Mouse (Mus musculus): ENCODE results near the gene Mta1.
A peak's percentile ranks its signal among the peaks of the same experiment; 100 is the strongest.

- TF ChIP-seq TCF12 (IDR thresholded peaks at IDR 0.05; ENCODE audit: insufficient read depth, poor library complexity, severe bottlenecking): no peak
- no peak for TF ChIP-seq POLR2A (IDR thresholded peaks at IDR 0.05; ENCODE audit: insufficient read length, low read depth)
- TF ChIP-seq MYOG (IDR thresholded peaks at IDR 0.05; ENCODE audit: control insufficient read depth in 1 of 3, insufficient read depth in 1 of 3, insufficient read length in 2 of 3, low read depth in 2 of 3): peak in 2 of 3 experiments; percentile 19 to 51
- peak; percentile 45 for TF ChIP-seq POLR2AphosphoS2 (IDR thresholded peaks at IDR 0.05; ENCODE audit: insufficient read length, low read depth)
- TF ChIP-seq TCF3 (IDR thresholded peaks at IDR 0.05; ENCODE audit: insufficient read length, low read depth): no peak
These were observed 26.8 kb upstream of the Mta1 start for GRCm38 (mm10) chr12:113071321-113071720.
